28 mouse cellular contexts compared by ENCODE assay signal in the genomic region with DNA sequence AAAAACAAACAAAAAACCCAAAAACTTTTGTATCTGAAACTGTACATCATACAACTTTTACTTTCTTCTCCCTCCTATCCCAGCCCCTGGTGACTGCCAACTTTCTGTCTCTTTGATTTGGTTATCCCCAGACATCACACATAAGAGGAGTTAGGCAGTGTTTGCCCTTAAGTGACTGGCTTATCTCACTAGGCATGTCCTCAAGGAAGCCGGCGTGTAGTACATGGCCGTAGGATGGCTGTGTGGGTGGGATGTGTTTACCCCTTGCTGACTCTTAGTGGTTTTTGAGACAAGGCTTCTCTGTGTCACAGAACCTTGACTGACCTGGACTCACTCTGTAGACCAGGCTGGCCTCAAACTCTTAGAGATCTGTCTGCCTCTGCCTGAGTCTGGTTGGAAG. TPM values are rescaled to one million over a fixed set of nuclear protein-coding genes. Genes with fewer than 3 reads are reported as not detected.
A peak's percentile ranks its signal among the peaks of the same experiment; 100 is the strongest.
DNase-seq lines count a peak whose midpoint lies in the region; ATAC-seq and TF ChIP-seq lines count a peak whose summit lies in the region.
"Had no signal": no experiment of that assay in that cellular context is flagged by ENCODE, and none has a peak within 500 bp of the region (broad histone marks: within the 10 kb centered on the region; RNA-seq: fewer than 3 reads in every experiment).

No protein-coding gene starts in this region.

- TF ChIP-seq POLR2A in cerebellum, adult 2 months (IDR thresholded peaks at IDR 0.05; ENCODE audit: borderline replicate concordance, insufficient read depth, low read length) = no peak

- H3K36me3 ChIP-seq in megakaryocyte, embryonic 14.5 days (replicated peaks; ENCODE audit: low read length) = peaks cover 23% of the 10 kb centered on the region
- H3K36me3 ChIP-seq in limb, embryonic 10.5 days = peaks cover 22% of the 10 kb centered on the region
- H3K36me3 ChIP-seq in stomach, postnatal 0 days (ENCODE audit: control insufficient read depth, insufficient read depth, low read length) = no peaks in the 10 kb centered on the region
- H3K36me3 ChIP-seq: embryonic facial prominence, embryonic 13.5 days; forebrain, embryonic 15.5 days; midbrain, embryonic 12.5 days had no signal

- no peak for TF ChIP-seq EP300 in stomach, postnatal 0 days (optimal IDR thresholded peaks at IDR 0.05)

- H3K9me3 ChIP-seq in megakaryocyte, embryonic 14.5 days = no peaks in the 10 kb centered on the region
- H3K9me3 ChIP-seq in limb, embryonic 10.5 days (replicated peaks) = no peaks in the 10 kb centered on the region
- H3K9me3 ChIP-seq in stomach, postnatal 0 days (ENCODE audit: control insufficient read depth, low read length) = no peaks in the 10 kb centered on the region
- H3K9me3 ChIP-seq: embryonic facial prominence, embryonic 13.5 days; forebrain, embryonic 10.5 days; forebrain, embryonic 15.5 days; limb, embryonic 12.5 days; midbrain, embryonic 12.5 days had no signal

- intact Hi-C loops in heart, postnatal 10 days (cut with DNase I) = no loop called here

- H3K4me3 ChIP-seq in megakaryocyte, embryonic 14.5 days (replicated peaks) = peak overlapping the region; percentile 79
- no peak overlapping the region for H3K4me3 ChIP-seq in limb, embryonic 10.5 days
- no peak overlapping the region for H3K4me3 ChIP-seq in stomach, postnatal 0 days (ENCODE audit: low read depth, low read length)
- no peak overlapping the region for H3K4me3 ChIP-seq in cerebellum, adult 2 months (replicated peaks; ENCODE audit: insufficient read depth, low read depth, low read length)
- H3K4me3 ChIP-seq: embryonic facial prominence, embryonic 13.5 days; forebrain, embryonic 10.5 days; forebrain, embryonic 15.5 days; gastrocnemius, adult 2 months; heart, adult 2 months; limb, embryonic 12.5 days; midbrain, embryonic 12.5 days had no signal

- no peak for TF ChIP-seq CTCF in stomach, postnatal 0 days (IDR thresholded peaks at IDR 0.05; ENCODE audit: low read depth)
- TF ChIP-seq CTCF in cerebellum, adult 2 months (IDR thresholded peaks at IDR 0.05; ENCODE audit: borderline replicate concordance, insufficient read depth, low read depth, low read length) = no peak

- no peaks in the 10 kb centered on the region for H3K27me3 ChIP-seq in megakaryocyte, embryonic 14.5 days (replicated peaks)
- H3K27me3 ChIP-seq in limb, embryonic 10.5 days (ENCODE audit: low read depth, poor library complexity, severe bottlenecking) = no peaks in the 10 kb centered on the region
- H3K27me3 ChIP-seq in stomach, postnatal 0 days (ENCODE audit: control insufficient read depth, insufficient read depth, low read length) = no peaks in the 10 kb centered on the region
- H3K27me3 ChIP-seq in cerebellum, adult 2 months (ENCODE audit: control insufficient read depth, insufficient read depth, low read length) = no peaks in the 10 kb centered on the region
- H3K27me3 ChIP-seq: embryonic facial prominence, embryonic 13.5 days; forebrain, embryonic 15.5 days; limb, embryonic 12.5 days; midbrain, embryonic 12.5 days had no signal

- WGBS in limb, embryonic 10.5 days = 93% methylated on average over 3 of the region's 3 CpGs
- 63% methylated on average over 3 of the region's 3 CpGs for WGBS in stomach, postnatal 0 days
- 91% methylated on average over 3 of the region's 3 CpGs for WGBS in cerebellum, adult 2 months

- H3K27ac ChIP-seq in limb, embryonic 10.5 days = no peak overlapping the region
- no peak overlapping the region for H3K27ac ChIP-seq in stomach, postnatal 0 days (replicated peaks)
- no peak overlapping the region for H3K27ac ChIP-seq in cerebellum, adult 2 months (ENCODE audit: insufficient read depth, low read length)
- H3K27ac ChIP-seq: embryonic facial prominence, embryonic 13.5 days; forebrain, embryonic 10.5 days; forebrain, embryonic 15.5 days; gastrocnemius, adult 2 months; heart, adult 2 months; limb, embryonic 12.5 days; liver, embryonic 14.5 days; midbrain, embryonic 12.5 days had no signal

- no peak overlapping the region for H3K9ac ChIP-seq in stomach, postnatal 0 days (ENCODE audit: low read length)
- H3K9ac ChIP-seq: embryonic facial prominence, embryonic 13.5 days; forebrain, embryonic 15.5 days; limb, embryonic 12.5 days; liver, embryonic 14.5 days; midbrain, embryonic 12.5 days had no signal

- H3K4me1 ChIP-seq in megakaryocyte, embryonic 14.5 days = peaks cover 90% of the 10 kb centered on the region
- peaks cover 13% of the 10 kb centered on the region for H3K4me1 ChIP-seq in limb, embryonic 10.5 days
- no peaks in the 10 kb centered on the region; the same call in 1 of the 2 replicates for H3K4me1 ChIP-seq in stomach, postnatal 0 days (replicated peaks; ENCODE audit: control insufficient read depth, insufficient read depth)
- H3K4me1 ChIP-seq in cerebellum, adult 2 months (ENCODE audit: control insufficient read depth, insufficient read depth, low read length) = peaks cover 4% of the 10 kb centered on the region

- ATAC-seq in megakaryocyte, adult 5-6 weeks (ENCODE audit: poor library complexity, severe bottlenecking) = no peak
- no peak for ATAC-seq in stomach, postnatal 0 days (ENCODE audit: low FRiP score, low TSS enrichment)
- ATAC-seq: forebrain, embryonic 15.5 days; hindbrain, embryonic 16.5 days; intestine, postnatal 0 days had no signal

- peak; percentile 30 for DNase-seq in heart, adult 11 months
- no peak for DNase-seq in heart, postnatal 10 days
- peak; percentile 15 for DNase-seq in limb, embryonic 10.5 days (ENCODE audit: low spot score)
- DNase-seq in stomach, postnatal 0 days (ENCODE audit: low spot score) = peak; percentile 12
- no peak for DNase-seq in cerebellum, adult 2 months
- DNase-seq in lung, adult 18-20 months = no peak
- DNase-seq: adrenal gland, postnatal 14 days; cerebellum, adult 11 months; cerebellum, adult 9-11 months; gastrocnemius, adult 2 months; gastrocnemius, postnatal 36 days; kidney, adult 9 months; kidney, postnatal 10 days; layer of hippocampus, adult 9-11 months; lung, postnatal 4 days; thymus, adult 18-20 months; thymus, postnatal 25 days had no signal

- no peak overlapping the region for H3K4me2 ChIP-seq in stomach, postnatal 0 days (replicated peaks; ENCODE audit: low read depth)
- H3K4me2 ChIP-seq: embryonic facial prominence, embryonic 13.5 days; forebrain, embryonic 15.5 days; limb, embryonic 12.5 days; midbrain, embryonic 12.5 days had no signal

RNA-seq across cellular contexts. Expression of gene Sipa1l1, which starts 6.6 kb away (rescaled TPM):
- 10 to 100 TPM; 19.4 to 19.9 TPM for total RNA-seq in heart, postnatal 10 days (2021)
- polyA plus RNA-seq in megakaryocyte, embryonic 14.5 days (2012; ENCODE audit: insufficient read depth, low replicate concordance) = 9.3 and 12.0 TPM in 2 replicates
- 7.0 and 7.8 TPM in 2 replicates for total RNA-seq in megakaryocyte, adult 5-6 weeks (2015)
- 8.1 and 8.9 TPM in 2 replicates for total RNA-seq in megakaryocyte, adult 5-6 weeks (2017)
- 28.3 and 37.0 TPM in 2 replicates for polyA plus RNA-seq in limb, embryonic 10.5 days (2016; fragmentation: Nextera tagmentation; extraction: Ambion mirVana)
- polyA plus RNA-seq in stomach, postnatal 0 days (2015; fragmentation: Nextera tagmentation; extraction: Ambion mirVana) = 9.2 and 9.7 TPM in 2 replicates
- polyA plus RNA-seq in cerebellum, adult 2 months (2012; rRNA removed) = 35.1 and 38.0 TPM in 2 replicates

Comparison
In these comparisons a context has a peak if more than half of its experiments do, and no peak if none do; other contexts are left out.
1. DNase-seq: peak in heart, adult 11 months (single experiment), limb, embryonic 10.5 days (single experiment) and stomach, postnatal 0 days (single experiment); none in heart, postnatal 10 days (0 of 2), cerebellum, adult 2 months (0 of 2) and lung, adult 18-20 months (0 of 2).